Mouse (Mus musculus) small intestine, adult 2 months (tissue): ENCODE results near the gene Senp8. TPM values are rescaled to one million over a fixed set of nuclear protein-coding genes. Genes with fewer than 3 reads are reported as not detected.

Source experiments
- H3K27ac ChIP-seq: fragments of 200-500 bp; 2 replicates; pipeline ENCODE4 v1.5.1; 2012; ENCODE audit warnings: low read depth, low read length, control low read depth, inconsistent platforms; ENCODE audit not compliant: insufficient read depth
- H3K27me3 ChIP-seq: fragments of 200-500 bp; 2 replicates; pipeline ENCODE4 v1.6.1; 2012; ENCODE audit warnings: mild to moderate bottlenecking, moderate library complexity, low read length, inconsistent platforms; ENCODE audit not compliant: control insufficient read depth, insufficient read depth
- H3K36me3 ChIP-seq: fragments of 200-500 bp; 2 replicates; pipeline ENCODE4 v1.6.1; 2012; ENCODE audit warnings: mild to moderate bottlenecking, low read length, control low read depth, inconsistent platforms; ENCODE audit not compliant: control insufficient read depth, insufficient read depth
- H3K4me1 ChIP-seq: fragments of 200-500 bp; 2 replicates; pipeline ENCODE4 v1.6.1; 2012; ENCODE audit warnings: low read length, inconsistent platforms, mixed read lengths; ENCODE audit not compliant: control insufficient read depth, insufficient read depth, insufficient read length
- H3K4me3 ChIP-seq: fragments of 200-500 bp; 2 replicates; pipeline ENCODE4 v1.5.1; 2012; ENCODE audit warnings: low read depth, mild to moderate bottlenecking, control low read depth, inconsistent platforms, low read length, moderate library complexity
- CTCF ChIP-seq: fragments of 200-500 bp; IDR thresholded peaks from 2 replicates; pipeline ENCODE4 v1.5.1; 2012; ENCODE audit warnings: low read depth, mild to moderate bottlenecking, control low read depth, inconsistent platforms, low read length, moderate library complexity, mixed read lengths; ENCODE audit not compliant: insufficient replicate concordance, insufficient read length; ENCODE audit errors: extremely low read depth
- POLR2A ChIP-seq: fragments of 200-500 bp; IDR thresholded peaks from 2 replicates; pipeline ENCODE4 v1.6.1; 2012; ENCODE audit warnings: low read depth, mild to moderate bottlenecking, control low read depth, inconsistent platforms, low read length, moderate library complexity
- WGBS: fragments of 180-500 bp; shearing (Covaris S2); methylation state at CpG from one replicate; pipeline ENCODE4 v1.1.7; 2018; 5-methylcytosine and 5-hydroxymethylcytosine counted together
- polyA plus RNA-seq: library from polyadenylated mRNA; depleted of rRNA; stranded (reverse); fragments of >200 nt; gene quantifications from 2 replicates; pipeline ENCODE4 v1.2.3, GENCODE M21; 2012

The Senp8 gene
- polyA plus RNA-seq, 1 experiment, result 1.5 TPM

DNA sequence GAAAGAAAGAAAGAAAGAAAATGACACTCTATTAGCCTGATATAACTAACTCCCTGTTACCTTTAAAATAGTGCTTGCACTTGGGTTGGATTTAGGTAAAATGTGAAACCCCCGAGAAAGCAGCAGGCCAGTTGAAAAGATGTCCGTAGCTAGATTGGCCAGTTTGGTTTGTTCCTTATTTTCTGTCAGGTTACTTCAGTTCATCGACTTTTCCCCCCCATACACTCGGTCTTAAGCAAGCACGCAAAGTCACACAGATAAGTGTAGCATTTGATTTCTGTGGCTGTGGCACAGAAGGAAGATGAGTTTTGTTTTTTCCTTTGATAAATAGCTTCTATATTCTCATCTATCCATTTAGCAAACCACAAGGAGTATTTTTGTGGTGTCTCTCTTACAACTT, 19.4 kb downstream of the Senp8 start:
- Histone ChIP-seq H3K4me1 (no peaks in the 10 kb centered on the region), H3K27ac (no peak overlapping the region), H3K4me3 (no peak overlapping the region), H3K36me3 (no peaks in the 10 kb centered on the region), H3K27me3 (no peaks in the 10 kb centered on the region)
- WGBS, result 89% methylated on average over 5 of the region's 5 CpGs
- TF ChIP-seq CTCF (no peak), POLR2A (no peak)

DNA sequence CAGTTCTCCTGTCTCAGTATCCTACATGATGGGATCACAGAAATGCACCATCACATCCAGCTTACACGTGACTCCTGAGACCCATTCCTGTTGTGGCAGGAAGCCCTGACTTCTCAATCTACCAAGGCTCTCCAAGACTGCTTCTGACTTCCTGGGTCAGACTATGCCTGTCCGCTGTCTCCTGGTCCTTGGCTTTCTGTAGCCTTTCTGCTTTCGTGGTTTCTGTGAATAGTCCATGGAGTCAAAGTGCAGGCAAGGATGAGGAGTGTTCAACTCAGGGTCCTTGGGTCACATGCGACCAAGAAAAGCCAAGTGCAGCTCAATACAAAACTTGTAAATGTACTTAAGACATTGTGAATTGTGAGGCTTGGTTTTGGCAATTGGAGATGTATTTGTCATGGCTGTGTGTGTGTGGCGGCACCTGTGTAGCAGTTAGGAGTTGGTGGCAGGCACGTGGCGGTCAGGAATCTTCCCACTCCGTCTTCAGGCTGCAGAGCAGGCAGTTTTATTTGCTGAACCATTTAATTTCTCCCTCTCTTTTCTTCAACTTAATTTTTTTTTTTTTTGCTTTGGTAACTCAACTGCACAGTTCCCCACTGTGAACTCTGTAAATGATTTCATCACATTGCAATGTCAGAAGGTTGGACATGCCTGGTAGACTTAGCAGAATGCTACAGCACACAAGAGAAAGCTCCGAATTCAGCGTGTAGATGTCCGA, 22.8 kb downstream of the Senp8 start:
- 87% methylated on average over 11 of the region's 11 CpGs for WGBS

DNA sequence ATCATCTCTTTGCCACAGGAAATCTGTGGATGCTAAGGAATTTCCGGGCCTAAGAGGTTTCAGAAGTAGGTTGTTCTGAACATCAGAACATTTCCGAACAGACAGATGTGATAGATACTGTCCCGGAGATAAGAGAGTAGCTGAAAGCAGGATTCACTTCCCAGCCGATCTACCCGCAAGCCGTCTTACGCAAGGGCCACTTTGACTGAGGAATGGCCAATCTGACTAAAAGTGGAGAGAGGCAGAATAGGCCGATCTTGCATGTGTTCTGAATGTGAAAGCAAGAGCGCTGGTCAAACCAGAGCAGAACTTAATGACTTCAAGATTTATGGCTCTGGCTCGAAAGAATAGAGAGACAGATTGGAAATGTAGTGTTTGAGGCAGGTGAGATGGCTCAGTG, 25.0 kb downstream of the Senp8 start:
- TF ChIP-seq CTCF (no peak), POLR2A (no peak)
- 58% methylated on average over 10 of the region's 10 CpGs for WGBS

More for the DNA sequence above, 22.8 kb downstream of the Senp8 start:
- H3K4me1 ChIP-seq, result no peaks in the 10 kb centered on the region; the same call in 1 of the 2 replicates
- H3K27ac ChIP-seq, result no peak overlapping the region
- no peak overlapping the region for H3K4me3 ChIP-seq
- H3K27me3 ChIP-seq, result no peaks in the 10 kb centered on the region
- H3K36me3 ChIP-seq, result no peaks in the 10 kb centered on the region
- TF ChIP-seq POLR2A (no peak), CTCF (no peak)

DNA sequence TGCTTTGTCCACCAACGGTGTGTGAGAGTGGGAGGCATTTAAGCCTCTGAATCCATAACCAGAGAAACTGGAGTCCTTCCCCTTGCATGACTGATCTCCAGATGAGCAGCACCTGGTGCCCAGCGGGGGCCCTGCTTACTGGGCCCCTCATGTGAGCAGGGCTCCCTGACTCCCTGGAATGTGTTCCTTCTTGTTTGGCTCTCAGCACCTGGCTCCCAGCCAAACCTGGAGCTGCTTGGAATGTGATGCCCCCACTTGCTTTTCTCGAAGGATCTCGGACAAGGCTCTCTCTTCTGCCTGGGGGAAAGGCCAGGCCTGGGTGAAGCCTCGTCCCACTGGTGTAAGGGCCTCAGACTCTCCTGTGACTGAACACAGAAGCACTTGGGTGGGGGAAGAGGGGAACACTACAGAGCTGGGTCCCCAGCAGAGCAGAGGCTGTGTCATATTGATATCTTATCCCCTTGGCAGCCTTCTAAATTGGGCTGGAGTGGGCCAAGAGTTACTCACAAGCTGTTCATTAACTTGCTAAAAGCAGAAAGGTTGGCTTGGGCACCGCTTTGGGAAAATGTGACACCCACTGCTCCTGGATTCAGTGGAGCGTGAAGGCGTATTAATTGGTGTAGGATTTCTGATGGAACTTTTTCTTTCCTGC, 26.6 kb downstream of the Senp8 start:
- 55% methylated on average over 8 of the region's 8 CpGs for WGBS
- TF ChIP-seq CTCF (no peak), POLR2A (no peak)
- no peak overlapping the region for H3K27ac ChIP-seq

More for the DNA sequence above, 25.0 kb downstream of the Senp8 start:
- Histone ChIP-seq H3K27me3 (no peaks in the 10 kb centered on the region), H3K27ac (no peak overlapping the region), H3K36me3 (no peaks in the 10 kb centered on the region), H3K4me3 (no peak overlapping the region), H3K4me1 (no peaks in the 10 kb centered on the region; the same call in 1 of the 2 replicates)

DNA sequence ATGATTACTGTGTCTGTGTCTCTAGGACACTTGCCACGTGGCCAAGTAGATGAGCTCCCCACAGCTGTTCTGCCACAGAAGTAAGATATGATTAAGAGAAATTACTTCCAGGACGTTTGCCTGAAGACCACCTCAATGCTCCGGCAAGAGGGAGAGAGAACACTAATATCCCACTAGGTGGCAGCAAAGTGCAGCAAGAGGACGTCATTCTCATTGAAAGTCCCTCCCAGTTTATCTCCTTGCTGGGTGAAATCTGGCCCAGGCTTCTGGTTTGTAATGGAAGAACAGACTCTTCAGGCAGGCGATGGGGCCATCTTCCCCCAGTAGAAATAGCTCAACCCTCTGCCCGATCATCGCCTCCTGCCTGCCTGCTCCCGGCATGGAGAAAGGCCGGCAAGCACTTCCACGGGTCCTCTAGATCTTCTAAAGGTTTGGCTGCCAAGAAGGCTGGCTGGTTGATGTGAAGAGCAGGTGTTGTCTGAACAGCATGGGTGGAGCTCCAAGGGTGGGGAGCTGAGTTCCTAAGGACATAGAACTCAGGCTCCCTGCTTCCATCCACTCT, 27.3 kb downstream of the Senp8 start:
- no peak overlapping the region for H3K27ac ChIP-seq
- H3K4me1 ChIP-seq, result no peaks in the 10 kb centered on the region; the same call in 1 of the 2 replicates
- H3K4me3 ChIP-seq, result peak overlapping the region; percentile 48
- no peak for TF ChIP-seq POLR2A
- peak; percentile 69; the same call in 1 of the 2 replicates for TF ChIP-seq CTCF
- H3K36me3 ChIP-seq, result no peaks in the 10 kb centered on the region
- WGBS, result 8% methylated on average over 10 of the region's 10 CpGs
- H3K27me3 ChIP-seq, result no peaks in the 10 kb centered on the region

More for the DNA sequence above, 26.6 kb downstream of the Senp8 start:
- no peaks in the 10 kb centered on the region for H3K36me3 ChIP-seq
- no peaks in the 10 kb centered on the region; the same call in 1 of the 2 replicates for H3K4me1 ChIP-seq
- no peak overlapping the region for H3K4me3 ChIP-seq
- H3K27me3 ChIP-seq, result no peaks in the 10 kb centered on the region

DNA sequence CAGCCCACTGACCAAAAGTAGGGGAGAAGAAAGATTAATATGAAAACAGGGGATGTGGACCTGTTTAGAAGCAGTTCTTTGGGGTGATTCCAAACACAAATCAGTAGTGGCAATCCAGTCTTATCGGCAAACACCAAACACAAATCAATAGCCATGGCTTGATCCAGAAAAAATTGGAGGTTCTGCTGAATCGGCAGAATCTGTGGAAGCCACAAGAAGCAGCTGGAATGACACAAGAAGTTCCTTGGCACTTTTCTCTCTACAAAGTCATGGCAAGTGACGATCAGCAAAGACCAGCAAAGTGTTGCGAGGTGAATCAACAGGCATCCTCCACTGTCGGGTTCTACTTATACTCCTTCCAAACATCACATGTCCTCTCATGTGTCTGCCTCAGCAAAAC, 29.4 kb downstream of the Senp8 start:
- Histone ChIP-seq H3K36me3 (no peaks in the 10 kb centered on the region), H3K4me1 (peaks cover 9% of the 10 kb centered on the region; the same call in 1 of the 2 replicates), H3K27me3 (no peaks in the 10 kb centered on the region), H3K27ac (no peak overlapping the region), H3K4me3 (no peak overlapping the region)
- 78% methylated on average over 5 of the region's 5 CpGs for WGBS
- TF ChIP-seq CTCF (no peak), POLR2A (no peak)

DNA sequence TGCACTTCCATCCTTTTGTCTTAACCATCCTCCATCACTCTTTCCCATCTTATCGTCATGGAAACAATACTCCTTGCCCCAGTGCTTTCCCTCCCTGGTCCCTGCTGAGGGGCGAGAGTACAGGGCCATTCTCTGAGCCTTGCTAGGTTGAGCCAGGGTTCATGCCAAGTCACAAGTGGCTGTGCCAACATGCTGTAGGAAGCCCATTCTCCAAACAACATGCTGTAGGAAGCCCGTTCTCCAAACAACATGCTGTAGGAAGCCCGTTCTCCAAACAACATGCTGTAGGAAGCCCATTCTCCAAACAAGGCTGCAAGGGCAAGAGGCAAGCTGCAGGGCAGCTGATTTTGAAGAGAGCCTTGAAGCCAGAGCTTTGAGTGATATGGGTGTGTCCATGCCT, 32.3 kb downstream of the Senp8 start:
- Histone ChIP-seq H3K4me1 (peaks cover 15% of the 10 kb centered on the region; the same call in 1 of the 2 replicates), H3K27me3 (no peaks in the 10 kb centered on the region), H3K4me3 (no peak overlapping the region), H3K36me3 (no peaks in the 10 kb centered on the region), H3K27ac (no peak overlapping the region)
- TF ChIP-seq CTCF (no peak), POLR2A (no peak)
- WGBS, result 92% methylated on average over 4 of the region's 4 CpGs
